Mouse (Mus musculus) ES-Bruce4 (cell line): ENCODE results near the gene Ctdspl. TPM values are rescaled to one million over a fixed set of nuclear protein-coding genes. Genes with fewer than 3 reads are reported as not detected.

Experiments used
- H3K27ac ChIP-seq: 2 replicates; pipeline ENCODE4 v1.5.1; 2012; ENCODE audit warnings: low read length, inconsistent platforms; ENCODE audit not compliant: insufficient read depth
- H3K27me3 ChIP-seq: 2 replicates; pipeline ENCODE4 v1.6.1; 2012; ENCODE audit warnings: mild to moderate bottlenecking, low read length, inconsistent platforms; ENCODE audit not compliant: control insufficient read depth, poor library complexity, insufficient read depth, severe bottlenecking
- H3K36me3 ChIP-seq: 2 replicates; pipeline ENCODE4 v1.6.1; 2012; ENCODE audit warnings: inconsistent platforms, mild to moderate bottlenecking, low read length, moderate library complexity; ENCODE audit not compliant: control insufficient read depth, poor library complexity, insufficient read depth, severe bottlenecking
- H3K4me1 ChIP-seq: one replicate; pipeline ENCODE4 v1.8.1; 2011; ENCODE audit warnings: low read length; ENCODE audit not compliant: control insufficient read depth, insufficient read depth
- H3K4me3 ChIP-seq: 2 replicates; pipeline ENCODE4 v1.5.1; 2011; ENCODE audit warnings: low read depth, mild to moderate bottlenecking, low read length
- H3K9ac ChIP-seq: 2 replicates; pipeline ENCODE4 v1.6.1; 2012; ENCODE audit warnings: low read depth, mild to moderate bottlenecking, inconsistent platforms; ENCODE audit not compliant: poor library complexity, severe bottlenecking
- H3K9me3 ChIP-seq: replicated peaks from 2 replicates; pipeline ENCODE4 v1.6.1; 2012; ENCODE audit warnings: mild to moderate bottlenecking, low read length, inconsistent platforms; ENCODE audit not compliant: control insufficient read depth, poor library complexity, insufficient read depth, severe bottlenecking
- CTCF ChIP-seq: IDR thresholded peaks from one replicate; pipeline ENCODE4 v1.8.1; 2011; ENCODE audit warnings: low read depth, low read length
- EP300 ChIP-seq: IDR thresholded peaks from 2 replicates; pipeline ENCODE4 v1.6.1; 2011; ENCODE audit warnings: low read depth, low read length; ENCODE audit not compliant: insufficient read depth
- POLR2A ChIP-seq: IDR thresholded peaks from one replicate; pipeline ENCODE4 v1.8.1; 2011; ENCODE audit warnings: low read length; ENCODE audit not compliant: insufficient read depth
- polyA plus RNA-seq: library from polyadenylated mRNA; stranded (reverse); fragments of >200 nt; gene quantifications from 2 replicates; pipeline ENCODE4 v1.2.4, GENCODE M21; 2011; ENCODE audit warnings: low read depth; ENCODE audit not compliant: missing spikeins, insufficient read depth, insufficient read length

The Ctdspl gene
- polyA plus RNA-seq, 1 experiment, result 20.2 TPM

GRCm38 (mm10) chr9:118913048-118913447, 13.2 kb upstream of the Ctdspl start:
- H3K36me3 ChIP-seq, result no peaks in the 10 kb centered on the region
- no peaks in the 10 kb centered on the region for H3K9me3 ChIP-seq
- H3K27ac ChIP-seq, result no peak overlapping the region
- H3K27me3 ChIP-seq, result no peaks in the 10 kb centered on the region
- no peak overlapping the region for H3K4me3 ChIP-seq
- H3K4me1 ChIP-seq, result no peaks in the 10 kb centered on the region
- TF ChIP-seq EP300 (no peak), CTCF (no peak), POLR2A (no peak)
- H3K9ac ChIP-seq, result no peak overlapping the region

- Histone ChIP-seq H3K9ac (no peak overlapping the region), H3K4me3 (no peak overlapping the region), H3K27ac (no peak overlapping the region)
Observed at GRCm38 (mm10) chr9:118913613-118914012, 12.6 kb upstream of the Ctdspl start.

DNA sequence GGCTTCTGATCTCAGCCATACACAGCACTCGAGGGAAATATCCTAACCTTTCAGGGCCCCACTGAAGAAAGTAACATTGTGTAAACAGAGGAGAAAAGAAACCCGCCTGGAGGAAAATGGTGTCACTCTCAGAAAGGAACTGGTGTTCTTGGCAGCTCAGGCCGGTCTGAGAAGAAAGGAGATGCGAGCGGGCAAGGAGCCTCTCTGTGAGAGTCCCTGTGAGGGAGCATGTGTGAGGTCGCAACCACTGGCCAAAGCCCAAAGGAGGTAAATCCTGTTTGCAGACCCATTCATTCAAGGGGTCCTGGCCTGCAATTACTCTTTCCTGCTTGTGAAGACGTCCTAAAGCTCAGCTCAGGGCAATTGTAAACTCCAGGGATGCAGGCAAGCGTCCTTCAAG, 11.7 kb upstream of the Ctdspl start:
- Histone ChIP-seq H3K27me3 (no peaks in the 10 kb centered on the region), H3K27ac (no peak overlapping the region), H3K9ac (0 out of 2 replicates have a peak overlapping the region, but pooled peaks have one; percentile 7), H3K36me3 (no peaks in the 10 kb centered on the region), H3K4me1 (no peaks in the 10 kb centered on the region), H3K9me3 (no peaks in the 10 kb centered on the region), H3K4me3 (no peak overlapping the region)
- TF ChIP-seq POLR2A (no peak), CTCF (no peak), EP300 (no peak)

More at GRCm38 (mm10) chr9:118913613-118914012, 12.6 kb upstream of the Ctdspl start:
- Histone ChIP-seq H3K36me3 (no peaks in the 10 kb centered on the region), H3K4me1 (no peaks in the 10 kb centered on the region), H3K27me3 (no peaks in the 10 kb centered on the region), H3K9me3 (no peaks in the 10 kb centered on the region)
- TF ChIP-seq EP300 (no peak), CTCF (no peak), POLR2A (no peak)

DNA sequence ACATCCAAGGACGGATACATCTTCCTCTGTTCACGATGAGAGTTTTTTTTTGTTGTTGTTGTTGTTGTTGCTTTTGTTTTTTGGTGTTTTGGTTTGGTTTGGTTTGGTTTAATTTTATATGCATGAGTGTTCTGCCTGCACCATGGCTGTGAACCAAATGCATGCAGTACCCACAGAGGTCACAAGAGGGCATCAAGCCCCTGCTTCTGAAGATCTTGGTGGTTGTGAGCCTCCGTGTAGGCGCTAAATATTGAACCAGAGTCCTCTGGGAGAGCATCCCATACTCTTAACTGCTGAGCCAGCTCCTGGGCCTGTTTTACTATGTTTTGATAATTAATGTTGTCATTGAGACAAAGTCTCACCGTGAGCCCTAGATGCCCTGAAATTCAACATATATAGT, 11.0 kb upstream of the Ctdspl start:
- no peaks in the 10 kb centered on the region for H3K9me3 ChIP-seq
- no peaks in the 10 kb centered on the region for H3K4me1 ChIP-seq
- TF ChIP-seq POLR2A (no peak), CTCF (peak; percentile 80)
- no peak overlapping the region for H3K9ac ChIP-seq
- H3K27ac ChIP-seq, result no peak overlapping the region
- no peaks in the 10 kb centered on the region for H3K27me3 ChIP-seq
- H3K4me3 ChIP-seq, result no peak overlapping the region
- H3K36me3 ChIP-seq, result no peaks in the 10 kb centered on the region

DNA sequence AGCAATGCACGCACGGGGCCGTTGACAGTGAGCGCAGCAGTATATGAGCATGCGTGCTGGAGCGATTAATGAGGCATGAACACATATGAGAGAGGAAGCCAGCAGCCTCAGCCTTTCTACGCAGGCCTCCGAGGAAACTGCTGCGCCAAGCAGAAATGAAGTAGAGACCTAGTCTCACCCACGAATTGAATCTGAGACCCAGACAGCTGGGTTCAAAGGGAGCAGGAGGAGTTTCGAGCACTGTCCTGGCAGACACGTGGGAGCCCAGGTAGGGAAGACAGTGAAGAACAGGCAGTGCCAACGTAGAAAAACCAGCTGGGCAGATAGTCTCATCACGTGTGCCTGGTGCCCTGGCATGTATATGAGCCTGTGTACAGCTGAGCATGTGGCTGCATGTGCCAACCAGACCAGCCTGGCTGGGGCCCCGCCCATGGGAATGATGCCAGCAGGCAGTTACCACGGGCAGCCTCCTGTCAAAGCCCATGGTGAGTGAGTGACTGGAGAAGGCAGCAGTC, 6.5 kb upstream of the Ctdspl start:
- Histone ChIP-seq H3K4me1 (no peaks in the 10 kb centered on the region), H3K9me3 (no peaks in the 10 kb centered on the region), H3K4me3 (no peak overlapping the region), H3K36me3 (no peaks in the 10 kb centered on the region), H3K9ac (no peak overlapping the region), H3K27me3 (no peaks in the 10 kb centered on the region), H3K27ac (no peak overlapping the region)
- TF ChIP-seq EP300 (no peak), POLR2A (no peak), CTCF (no peak)

GRCm38 (mm10) chr9:118920798-118921515, 5.3 kb upstream of the Ctdspl start:
- no peak overlapping the region for H3K27ac ChIP-seq
- H3K9ac ChIP-seq, result no peak overlapping the region
- H3K4me1 ChIP-seq, result no peaks in the 10 kb centered on the region
- no peaks in the 10 kb centered on the region for H3K36me3 ChIP-seq
- H3K4me3 ChIP-seq, result no peak overlapping the region
- H3K9me3 ChIP-seq, result no peaks in the 10 kb centered on the region
- TF ChIP-seq POLR2A, result no peak
- peak; percentile 97 for TF ChIP-seq CTCF
- TF ChIP-seq EP300, result peak; percentile 44; the same call in 1 of the 2 replicates
- H3K27me3 ChIP-seq, result no peaks in the 10 kb centered on the region
